1 mouse cellular context compared by ENCODE assay signal in the genomic region with DNA sequence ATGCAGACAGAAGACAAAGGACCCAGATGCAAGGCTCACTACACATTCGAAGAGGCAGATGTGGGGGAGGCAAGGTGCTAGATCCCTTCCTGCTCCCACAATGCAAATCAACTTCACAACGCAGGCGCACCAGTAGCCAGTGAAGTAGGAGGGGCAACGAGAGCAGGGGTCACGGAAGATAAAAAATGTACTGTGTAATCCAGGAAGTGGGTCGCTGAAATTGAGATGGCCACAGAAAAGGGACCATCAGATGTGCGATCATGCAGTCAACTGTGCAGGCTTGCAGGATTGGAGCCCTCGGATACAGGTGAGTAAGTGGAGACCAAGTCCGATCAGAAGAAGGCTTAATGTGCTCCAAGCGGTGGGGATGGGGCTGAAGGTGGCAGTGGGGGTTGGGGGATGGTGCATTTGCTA.
TF ChIP-seq lines count a peak whose summit lies in the region.

No protein-coding gene starts in this region.

TF ChIP-seq in CH12.LX, 34 proteins besides CTCF, POLR2A, EP300 and RAD21 (continued from another document):
- no peak for TF ChIP-seq E2F4 (IDR thresholded peaks at IDR 0.05; ENCODE audit: insufficient replicate concordance, low read depth, low read length)
- no peak for TF ChIP-seq MXI1 (IDR thresholded peaks at IDR 0.05; ENCODE audit: low read depth, low read length)
- peak; percentile 69 for TF ChIP-seq HCFC1 (IDR thresholded peaks at IDR 0.05; ENCODE audit: low read depth, low read length)
- TF ChIP-seq TCF12 (IDR thresholded peaks at IDR 0.05; ENCODE audit: low read depth, low read length), result peak; percentile 59; the same call in 1 of the 2 replicates
- no peak for TF ChIP-seq MEF2A (IDR thresholded peaks at IDR 0.05; ENCODE audit: borderline replicate concordance, low read depth, low read length)
- no peak for TF ChIP-seq ZKSCAN1 (IDR thresholded peaks at IDR 0.05; ENCODE audit: borderline replicate concordance, low read depth, low read length)
- TF ChIP-seq KAT2A (IDR thresholded peaks at IDR 0.05; ENCODE audit: insufficient replicate concordance, low read length), result no peak
- no peak for TF ChIP-seq RCOR1 (conservative IDR thresholded peaks at IDR 0.05; ENCODE audit: low read depth, low read length)
- TF ChIP-seq ZC3H11A (IDR thresholded peaks at IDR 0.05; ENCODE audit: low read depth, low read length), result no peak
- peak; percentile 82 for TF ChIP-seq CHD2 (IDR thresholded peaks at IDR 0.05; ENCODE audit: low read length)
- no peak for TF ChIP-seq MAFK (IDR thresholded peaks at IDR 0.05; ENCODE audit: insufficient replicate concordance, low read length)
- TF ChIP-seq USF2 (conservative IDR thresholded peaks at IDR 0.05; ENCODE audit: low read depth, low read length), result no peak
- no peak for TF ChIP-seq MYC (IDR thresholded peaks at IDR 0.05; ENCODE audit: low read depth, low read length)
- no peak for TF ChIP-seq CHD1 (IDR thresholded peaks at IDR 0.05; ENCODE audit: low read depth, low read length)
- no peak for TF ChIP-seq SMC3 (IDR thresholded peaks at IDR 0.05; ENCODE audit: low read depth, low read length)
- no peak for TF ChIP-seq IRF4 (IDR thresholded peaks at IDR 0.05; ENCODE audit: low read depth, low read length)
- no peak for TF ChIP-seq ETS1 (conservative IDR thresholded peaks at IDR 0.05; ENCODE audit: low read depth, low read length)
- TF ChIP-seq ZNF384 (IDR thresholded peaks at IDR 0.05; ENCODE audit: low read depth, low read length), result peak; percentile 44
- no peak for TF ChIP-seq PAX5 (IDR thresholded peaks at IDR 0.05; ENCODE audit: low read length)
